Mouse (Mus musculus): ENCODE data around the gene Wdr54. TPM values are rescaled to one million over a fixed set of nuclear protein-coding genes. Genes with fewer than 3 reads are reported as not detected.

Wdr54 gene
- polyA plus RNA-seq, 1 experiment from 2014 or later = 3.6 TPM

DNA sequence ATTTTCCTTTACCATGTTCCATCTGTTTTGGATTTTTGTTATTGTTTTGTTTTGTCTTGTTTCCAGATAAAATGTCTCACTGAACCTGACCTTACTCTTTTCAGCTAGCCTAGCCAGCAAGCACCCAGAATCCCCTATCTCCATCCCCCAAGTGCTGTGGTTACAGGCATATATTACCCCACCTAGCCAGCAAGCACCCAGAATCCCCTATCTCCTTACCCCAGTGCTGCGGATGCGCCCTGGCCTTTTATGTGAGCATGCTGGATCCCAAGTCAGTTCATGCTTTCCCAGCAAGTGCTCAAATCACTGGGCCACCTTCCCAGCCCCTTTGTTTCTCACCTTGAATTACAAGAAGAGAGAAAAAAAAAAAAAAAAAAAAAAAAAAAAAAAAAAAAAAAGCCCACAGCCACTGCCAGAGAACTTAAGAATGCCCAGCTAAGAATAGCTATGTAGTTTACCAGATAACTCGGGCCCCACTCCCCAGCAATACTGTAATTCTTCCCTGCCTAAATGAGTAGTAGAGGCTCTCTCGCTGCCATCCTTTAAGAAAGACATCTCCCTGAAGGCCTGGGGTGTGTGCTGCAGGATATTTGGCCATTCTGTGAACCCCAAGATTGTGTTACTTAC is 44.6 kb downstream of the Wdr54 start:
- Histone ChIP-seq H3K36me3 (peaks cover under 1% of the 10 kb centered on the region; the same call in 1 of the 2 replicates), H3K9me3 (no peaks in the 10 kb centered on the region), H3K4me1 (peaks cover 31% of the 10 kb centered on the region), H3K27me3 (replicated peaks) (no peaks in the 10 kb centered on the region), H3K4me3 (replicated peaks) (no peak overlapping the region), H3K27ac (no peak overlapping the region), H3K9ac (no peak overlapping the region), H3K4me2 (no peak overlapping the region)
- 82% methylated on average over 4 of the region's 4 CpGs for WGBS
- ATAC-seq (ENCODE audit: insufficient read depth, low FRiP score, low read depth) = no peak

DNA sequence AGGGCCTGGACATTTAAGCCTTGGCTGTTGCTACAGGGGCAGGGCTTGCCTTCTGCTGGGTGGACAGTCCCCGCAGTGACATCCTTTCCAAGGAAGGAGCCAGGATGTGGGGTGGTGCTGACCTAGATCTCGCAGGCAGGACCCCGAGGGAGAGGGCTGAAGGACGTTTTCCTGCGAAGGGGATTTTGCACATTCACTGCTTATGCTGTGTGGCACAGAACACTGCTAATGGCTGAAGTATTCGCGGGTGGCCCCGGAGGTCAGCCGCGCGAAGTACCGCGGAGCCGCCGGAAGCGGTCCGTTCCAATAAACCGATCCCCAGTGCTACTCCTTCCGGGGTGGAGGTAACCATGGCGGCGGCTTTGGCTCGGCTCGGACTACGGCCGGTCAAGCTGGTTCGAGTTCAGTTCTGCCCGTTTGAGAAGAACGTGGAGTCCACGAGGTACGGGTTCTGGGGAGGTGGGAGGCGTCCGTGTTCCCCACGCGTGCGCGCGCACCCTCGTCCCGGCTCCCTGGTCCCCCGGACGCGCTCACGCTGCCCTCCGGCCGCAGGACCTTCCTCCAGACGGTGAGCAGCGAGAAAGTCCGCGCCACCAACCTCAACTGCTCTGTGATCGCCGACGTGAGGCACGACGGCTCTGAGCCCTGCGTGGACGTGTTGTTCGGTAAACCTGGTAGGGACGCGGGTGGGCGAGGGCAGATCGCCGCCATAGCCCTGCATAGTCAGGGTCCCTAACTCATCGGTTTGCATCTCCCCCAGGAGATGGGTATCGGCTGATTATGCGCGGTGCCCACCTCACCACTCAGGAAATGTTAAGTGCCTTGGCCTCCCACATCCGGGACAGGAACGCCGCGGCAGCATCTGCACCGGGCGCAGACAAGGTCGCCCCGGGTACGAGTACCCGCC is 47.2 kb downstream of the Wdr54 start, which contains the start of gene Mrpl53:
Mrpl53 (plus strand) TSS at position 279 of the 907 bp plus-strand sequence.
- Histone ChIP-seq H3K4me3 (replicated peaks) (peak within 1 kb of the TSS; percentile 88), H3K36me3 (no peaks in the 10 kb centered on the region), H3K27ac (peak within 1 kb of the TSS; percentile 85), H3K27me3 (replicated peaks) (no peaks in the 10 kb centered on the region), H3K4me2 (peak within 1 kb of the TSS; percentile 91), H3K9ac (peak within 1 kb of the TSS; percentile 94), H3K4me1 (peaks cover 18% of the 10 kb centered on the region), H3K9me3 (no peaks in the 10 kb centered on the region)
- under 1% methylated on average over 76 of the region's 76 CpGs for WGBS
- peak; percentile 88 for ATAC-seq (ENCODE audit: insufficient read depth, low FRiP score, low read depth)

DNA sequence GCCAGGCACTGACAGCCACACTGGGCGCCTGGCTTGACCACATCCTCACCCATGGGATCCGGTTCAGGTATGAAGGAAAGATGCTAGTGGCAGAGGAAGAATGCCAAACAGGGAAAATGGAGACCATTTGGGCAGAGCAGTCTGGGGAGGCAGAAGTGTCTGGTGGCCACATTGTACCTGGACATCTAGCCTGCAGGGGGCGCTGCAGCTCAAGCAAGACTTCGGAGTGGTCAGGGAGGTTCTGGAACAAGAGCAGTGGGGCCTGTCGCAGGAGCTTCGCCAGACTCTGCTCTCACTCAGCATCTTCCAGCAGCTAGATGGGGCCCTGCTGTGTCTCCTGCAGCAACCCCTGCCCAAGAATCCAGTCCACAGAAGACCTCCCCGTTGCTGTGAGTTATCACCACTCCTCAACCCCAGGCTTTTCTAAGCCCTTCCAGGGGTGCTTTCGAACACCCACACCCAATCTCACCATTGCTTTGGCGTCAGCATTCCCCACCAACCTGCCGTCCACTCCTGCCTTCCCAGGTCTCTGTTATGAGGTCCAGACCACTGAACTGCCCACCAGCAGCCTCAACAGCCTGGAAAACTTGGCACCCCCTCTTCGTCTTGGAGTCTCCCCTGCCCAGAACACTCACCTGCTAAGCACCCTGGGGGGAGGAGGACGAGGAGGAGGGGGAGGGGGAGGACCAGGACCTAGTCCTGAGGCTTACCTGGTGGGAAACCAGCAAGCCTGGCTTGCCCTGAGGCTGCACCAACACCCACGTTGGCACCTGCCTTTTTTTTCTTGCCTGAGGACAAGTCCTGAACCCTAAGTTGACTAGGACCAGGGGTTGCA is 48.4 kb downstream of the Wdr54 start:
- no peaks in the 10 kb centered on the region for H3K9me3 ChIP-seq
- peak overlapping the region; percentile 85; the same call in 1 of the 2 replicates for H3K27ac ChIP-seq

DNA sequence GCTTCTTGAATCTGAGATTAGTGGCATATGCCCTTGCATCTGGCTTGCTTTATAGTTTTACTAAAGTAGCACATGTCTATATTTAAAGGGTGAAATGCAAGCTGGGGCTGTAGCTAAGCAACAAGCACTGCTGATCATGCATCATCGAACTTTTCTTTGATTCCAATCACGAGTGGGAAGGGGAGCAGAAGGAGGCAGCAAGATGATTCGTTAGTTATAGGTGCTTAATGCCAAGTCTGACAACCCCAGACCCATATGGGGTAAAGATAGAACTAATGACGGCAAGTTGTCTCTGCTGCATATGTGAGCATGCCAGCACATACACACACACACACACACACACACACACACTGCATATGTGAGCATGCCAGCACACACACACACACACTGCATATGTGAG is 52.0 kb downstream of the Wdr54 start:
- Histone ChIP-seq H3K36me3 (no peaks in the 10 kb centered on the region), H3K27me3 (replicated peaks) (no peaks in the 10 kb centered on the region), H3K4me2 (no peak overlapping the region), H3K27ac (no peak overlapping the region), H3K9me3 (no peaks in the 10 kb centered on the region), H3K4me1 (peaks cover 31% of the 10 kb centered on the region), H3K4me3 (replicated peaks) (no peak overlapping the region), H3K9ac (no peak overlapping the region)
- ATAC-seq (ENCODE audit: insufficient read depth, low FRiP score, low read depth) = no peak
- 84% methylated on average over 4 of the region's 4 CpGs for WGBS

More for the DNA sequence above, 48.4 kb downstream of the Wdr54 start:
- WGBS = 36% methylated on average over 13 of the region's 13 CpGs
- no peak for ATAC-seq (ENCODE audit: insufficient read depth, low FRiP score, low read depth)
- peak overlapping the region; percentile 88 for H3K4me3 ChIP-seq (replicated peaks)
- H3K27me3 ChIP-seq (replicated peaks) = no peaks in the 10 kb centered on the region
- H3K36me3 ChIP-seq = no peaks in the 10 kb centered on the region
- H3K9ac ChIP-seq = peak overlapping the region; percentile 94; the same call in 1 of the 2 replicates
- peak overlapping the region; percentile 91 for H3K4me2 ChIP-seq
- H3K4me1 ChIP-seq = peaks cover 25% of the 10 kb centered on the region

DNA sequence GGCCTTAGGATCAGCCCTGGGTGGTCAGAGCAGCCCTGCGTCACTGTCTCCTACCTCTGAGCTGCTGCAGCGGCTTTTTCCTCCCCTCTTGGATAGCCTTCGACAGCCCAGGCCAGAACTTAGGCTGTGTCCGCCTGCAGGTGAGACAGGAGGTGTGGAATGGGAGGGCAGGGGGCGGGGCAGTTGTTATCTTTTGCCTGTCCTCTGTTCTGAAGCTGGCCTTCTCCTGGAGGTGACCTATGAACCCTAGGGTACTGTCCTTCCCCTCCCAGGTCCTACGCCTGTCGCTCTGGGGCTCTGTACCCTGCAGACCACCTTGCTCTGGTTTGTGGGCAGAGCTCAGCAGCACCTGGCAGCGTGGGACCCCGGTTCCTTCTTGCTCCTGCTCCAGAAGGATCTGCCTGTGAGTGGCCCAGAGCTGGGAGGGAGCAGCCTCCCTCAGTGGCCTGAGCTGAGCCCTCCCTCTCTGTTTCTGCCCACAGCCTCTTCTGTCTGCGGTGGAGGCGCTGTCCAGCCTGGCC is 53.0 kb downstream of the Wdr54 start:
- Histone ChIP-seq H3K36me3 (no peaks in the 10 kb centered on the region), H3K4me3 (replicated peaks) (peak overlapping the region; percentile 73; the same call in 1 of the 2 replicates), H3K27me3 (replicated peaks) (no peaks in the 10 kb centered on the region), H3K4me2 (peak overlapping the region; percentile 99), H3K9me3 (no peaks in the 10 kb centered on the region), H3K9ac (no peak overlapping the region), H3K27ac (no peak overlapping the region), H3K4me1 (peaks cover 27% of the 10 kb centered on the region)
- no peak for ATAC-seq (ENCODE audit: insufficient read depth, low FRiP score, low read depth)
- 49% methylated on average over 11 of the region's 11 CpGs for WGBS

DNA sequence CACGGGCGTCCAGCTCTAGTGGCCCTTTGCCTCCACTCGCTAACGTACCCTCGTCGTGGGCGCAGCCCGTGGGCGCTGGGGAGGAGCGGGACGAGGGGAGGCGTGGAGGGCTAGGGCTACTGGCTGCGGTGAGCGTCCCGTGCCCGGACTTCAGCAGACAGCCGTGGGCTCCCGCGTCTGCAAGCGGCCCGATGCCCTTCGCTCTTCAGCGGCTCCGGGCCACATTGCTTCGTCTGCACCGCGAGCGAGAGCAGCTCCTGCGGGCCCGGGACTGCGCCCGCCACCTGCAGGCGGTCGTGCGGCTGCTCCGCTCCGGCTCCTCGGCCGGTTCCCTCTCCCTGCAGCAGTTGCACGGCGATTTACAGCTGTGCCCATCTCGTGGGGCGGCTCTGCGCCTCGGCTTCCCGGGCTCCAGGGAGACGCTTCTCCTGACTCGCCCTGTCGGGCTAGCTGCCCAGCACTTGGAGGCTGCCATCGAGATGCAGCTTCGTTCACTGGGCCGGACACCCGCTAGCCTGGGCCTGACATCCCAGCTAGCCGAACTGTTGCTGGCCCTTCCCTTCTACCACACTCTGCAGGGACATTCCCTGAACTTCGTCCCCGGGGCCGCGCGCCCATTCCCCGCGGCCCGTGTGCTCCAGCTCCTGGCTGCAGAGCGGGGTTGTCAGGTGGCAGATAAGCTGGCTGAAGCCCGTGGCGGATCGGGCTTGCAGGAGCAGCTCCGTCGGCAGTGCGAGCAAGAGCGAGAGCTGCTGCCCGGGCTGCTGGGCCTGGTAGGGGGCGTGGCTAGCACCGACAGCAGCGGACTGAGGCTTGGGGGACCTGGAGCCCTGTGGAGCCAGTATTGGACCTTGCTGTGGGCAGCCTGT is 54.3 kb downstream of the Wdr54 start:
- peak; percentile 70; the same call in 1 of the 2 replicates for ATAC-seq (ENCODE audit: insufficient read depth, low FRiP score, low read depth)
- H3K9ac ChIP-seq = peak overlapping the region; percentile 70
- peak overlapping the region; percentile 99 for H3K4me2 ChIP-seq
- H3K9me3 ChIP-seq = no peaks in the 10 kb centered on the region
- H3K27me3 ChIP-seq (replicated peaks) = no peaks in the 10 kb centered on the region
- peak overlapping the region; percentile 85 for H3K27ac ChIP-seq
- peaks cover 19% of the 10 kb centered on the region for H3K4me1 ChIP-seq
- WGBS = under 1% methylated on average over 74 of the region's 74 CpGs
- no peaks in the 10 kb centered on the region for H3K36me3 ChIP-seq
- peak overlapping the region; percentile 73 for H3K4me3 ChIP-seq (replicated peaks)

DNA sequence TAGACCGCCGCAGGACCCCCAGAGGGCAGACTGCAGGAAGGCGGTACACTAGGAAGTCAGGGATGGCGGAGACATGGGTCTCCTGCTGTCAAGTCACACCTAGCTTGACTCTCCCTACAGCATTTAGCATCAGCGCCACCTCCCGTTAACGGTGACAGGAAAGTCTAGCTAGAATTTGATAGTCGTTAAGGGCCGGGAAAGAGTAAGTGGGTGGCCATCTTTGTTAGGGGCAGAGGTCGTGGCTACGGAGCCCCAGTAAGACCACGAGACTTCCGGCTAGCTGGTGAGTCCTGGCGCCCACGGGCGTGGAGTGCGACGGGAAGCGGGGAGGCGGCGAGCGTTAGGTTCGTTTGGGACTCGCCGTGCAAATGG is 54.9 kb downstream of the Wdr54 start, which contains the start of the genes Ccdc142 and Gm42688:
Ccdc142 (plus strand) TSS at position 286 of the 372 bp plus-strand sequence.
Gm42688 (plus strand) TSS at position 302 of the 372 bp plus-strand sequence.
- no peaks in the 10 kb centered on the region for H3K27me3 ChIP-seq (replicated peaks)

More for the DNA sequence above, 54.9 kb downstream of the Wdr54 start, which contains the start of the genes Ccdc142 and Gm42688:
- Histone ChIP-seq H3K9me3 (no peaks in the 10 kb centered on the region), H3K4me1 (peaks cover 19% of the 10 kb centered on the region), H3K27ac (peak within 1 kb of the TSS; percentile 85), H3K4me3 (replicated peaks) (peak within 1 kb of the TSS; percentile 73), H3K9ac (peak within 1 kb of the TSS; percentile 70), H3K36me3 (no peaks in the 10 kb centered on the region), H3K4me2 (peak within 1 kb of the TSS; percentile 99)
- 0% methylated on average over 25 of the region's 25 CpGs for WGBS
- peak; percentile 88 for ATAC-seq (ENCODE audit: insufficient read depth, low FRiP score, low read depth)

Other genes with a start within 250 kb of the Wdr54 start
- gene Sema4f, start 216.6 kb downstream of the Wdr54 start, polyA plus RNA-seq (2015; fragmentation: Nextera tagmentation; extraction: Ambion mirVana) = 2.0 and 2.1 TPM in 2 replicates
- 0.84 and 1.2 TPM in 2 replicates for gene M1ap, start 209.5 kb downstream of the Wdr54 start, polyA plus RNA-seq (2015; fragmentation: Nextera tagmentation; extraction: Ambion mirVana)
- gene Dok1, start 122.9 kb downstream of the Wdr54 start, polyA plus RNA-seq (2015; fragmentation: Nextera tagmentation; extraction: Ambion mirVana) = 11.9 and 14.3 TPM in 2 replicates
- 14.2 and 16.2 TPM in 2 replicates for gene Loxl3, start 122.2 kb downstream of the Wdr54 start, polyA plus RNA-seq (2015; fragmentation: Nextera tagmentation; extraction: Ambion mirVana)
- 211 and 212 TPM in 2 replicates for gene Aup1, start 101.9 kb downstream of the Wdr54 start, polyA plus RNA-seq (2015; fragmentation: Nextera tagmentation; extraction: Ambion mirVana)
- 86.6 and 94.1 TPM in 2 replicates for gene Htra2, start 101.1 kb downstream of the Wdr54 start, polyA plus RNA-seq (2015; fragmentation: Nextera tagmentation; extraction: Ambion mirVana)
- 5.4 and 7.1 TPM in 2 replicates for gene Dqx1, start 98.6 kb downstream of the Wdr54 start, polyA plus RNA-seq (2015; fragmentation: Nextera tagmentation; extraction: Ambion mirVana)
- 7.5 and 9.3 TPM in 2 replicates for gene Tlx2, start 86.1 kb downstream of the Wdr54 start, polyA plus RNA-seq (2015; fragmentation: Nextera tagmentation; extraction: Ambion mirVana)
- gene Pcgf1, start 78.5 kb downstream of the Wdr54 start, polyA plus RNA-seq (2015; fragmentation: Nextera tagmentation; extraction: Ambion mirVana) = 29.6 and 34.6 TPM in 2 replicates
- 0.59 and 0.63 TPM in 2 replicates for gene Lbx2, start 70.0 kb downstream of the Wdr54 start, polyA plus RNA-seq (2015; fragmentation: Nextera tagmentation; extraction: Ambion mirVana)
- 2.5 and 3.6 TPM in 2 replicates for gene Ccdc142, start 54.8 kb downstream of the Wdr54 start, polyA plus RNA-seq (2015; fragmentation: Nextera tagmentation; extraction: Ambion mirVana)
- 2.7 and 2.8 TPM in 2 replicates for gene Gm42688, start 54.8 kb downstream of the Wdr54 start, polyA plus RNA-seq (2015; fragmentation: Nextera tagmentation; extraction: Ambion mirVana)
- gene Mrpl53, start 47.4 kb downstream of the Wdr54 start, polyA plus RNA-seq (2015; fragmentation: Nextera tagmentation; extraction: Ambion mirVana) = 122 and 136 TPM in 2 replicates
- gene Mogs, start 40.9 kb downstream of the Wdr54 start, polyA plus RNA-seq (2015; fragmentation: Nextera tagmentation; extraction: Ambion mirVana) = 53.6 and 58.0 TPM in 2 replicates
- gene Wbp1, start 34.8 kb downstream of the Wdr54 start, polyA plus RNA-seq (2015; fragmentation: Nextera tagmentation; extraction: Ambion mirVana) = 91.5 and 101 TPM in 2 replicates
- 11.3 and 11.4 TPM in 2 replicates for gene Ino80b, start 31.0 kb downstream of the Wdr54 start, polyA plus RNA-seq (2015; fragmentation: Nextera tagmentation; extraction: Ambion mirVana)
- 31.3 and 31.9 TPM in 2 replicates for gene Rtkn, start 20.9 kb downstream of the Wdr54 start, polyA plus RNA-seq (2015; fragmentation: Nextera tagmentation; extraction: Ambion mirVana)
- gene 1700003E16Rik, start within 50 bp of the Wdr54 start, polyA plus RNA-seq (2015; fragmentation: Nextera tagmentation; extraction: Ambion mirVana) = 2.3 and 2.7 TPM in 2 replicates
- gene Dctn1, start 9.5 kb upstream of the Wdr54 start, polyA plus RNA-seq (2015; fragmentation: Nextera tagmentation; extraction: Ambion mirVana) = 84.7 and 86.1 TPM in 2 replicates
- 0.26 and 0.40 TPM in 2 replicates for gene Slc4a5, start 63.4 kb upstream of the Wdr54 start, polyA plus RNA-seq (2015; fragmentation: Nextera tagmentation; extraction: Ambion mirVana)
- gene Mthfd2, start 169.5 kb upstream of the Wdr54 start, polyA plus RNA-seq (2015; fragmentation: Nextera tagmentation; extraction: Ambion mirVana) = 33.7 and 42.0 TPM in 2 replicates
- 63.5 and 64.5 TPM in 2 replicates for gene Mob1a, start 169.6 kb upstream of the Wdr54 start, polyA plus RNA-seq (2015; fragmentation: Nextera tagmentation; extraction: Ambion mirVana)
- 149 and 164 TPM in 2 replicates for gene Bola3, start 192.8 kb upstream of the Wdr54 start, polyA plus RNA-seq (2015; fragmentation: Nextera tagmentation; extraction: Ambion mirVana)

All from stomach, embryonic 15.5 days (tissue).